Comparison of ENCODE assay signal across 17 mouse cellular contexts in the genomic region with DNA sequence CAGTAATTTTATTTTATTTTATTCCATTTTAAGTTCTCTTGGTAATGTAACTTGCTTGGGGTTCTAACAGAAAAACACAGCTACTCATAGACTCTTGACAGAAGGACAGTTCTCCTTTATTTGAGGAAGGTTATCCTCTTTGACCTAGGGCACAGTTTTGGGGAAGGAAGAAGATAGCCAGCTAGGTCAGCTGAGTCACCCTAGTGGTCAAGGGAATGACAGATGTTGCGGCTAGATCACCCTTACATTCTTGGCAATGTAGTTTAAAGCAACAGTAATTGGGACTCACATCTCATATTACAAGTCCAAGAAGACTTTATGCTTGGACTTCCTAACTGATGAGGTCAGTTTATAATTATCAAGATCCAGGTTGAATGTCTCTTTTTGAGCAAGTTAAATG.
DNase-seq lines count a peak whose midpoint lies in the region; ATAC-seq lines count a peak whose summit lies in the region.
"Had no signal": no experiment of that assay in that cellular context is flagged by ENCODE, and none has a peak within 500 bp of the region (broad histone marks: within the 10 kb centered on the region; RNA-seq: fewer than 3 reads in every experiment).

No protein-coding gene starts in this region.

- no peak overlapping the region for H3K27ac ChIP-seq in forebrain, embryonic 12.5 days
- H3K27ac ChIP-seq: neural tube, embryonic 13.5 days had no signal

- H3K36me3 ChIP-seq in forebrain, embryonic 12.5 days (replicated peaks), result no peaks in the 10 kb centered on the region
- H3K36me3 ChIP-seq: neural tube, embryonic 13.5 days had no signal

- H3K9ac ChIP-seq in forebrain, embryonic 12.5 days, result no peak overlapping the region
- H3K9ac ChIP-seq: neural tube, embryonic 13.5 days had no signal

- peak; percentile 1 for DNase-seq in heart, adult 8-10 months (ENCODE audit: low spot score)
- DNase-seq in heart, postnatal 36 days, result no peak
- peak; percentile 98 for DNase-seq in 416B (ENCODE audit: low read depth)
- peak; percentile 34 for DNase-seq in c-Kit-positive CD71-negative TER-119-negative erythroid progenitor cells, embryonic 14.5 days (ENCODE audit: low read depth)
- no peak for DNase-seq in thymus, postnatal 0 days (ENCODE audit: low spot score)
- DNase-seq: cerebellum, adult 8-10 months; gastrocnemius, postnatal 25 days; kidney, postnatal 10 days; right cerebral cortex, postnatal 4 days; thymus, postnatal 4 days had no signal

- H3K27me3 ChIP-seq in forebrain, embryonic 12.5 days, result no peaks in the 10 kb centered on the region
- H3K27me3 ChIP-seq: neural tube, embryonic 13.5 days had no signal

- intact Hi-C loops in heart, postnatal 36 days (cut with DNase I), result no loop called here

- 81% methylated on average over 1 of the region's 1 CpGs for WGBS in forebrain, embryonic 12.5 days

- H3K4me1 ChIP-seq in forebrain, embryonic 12.5 days, result no peaks in the 10 kb centered on the region
- H3K4me1 ChIP-seq: neural tube, embryonic 13.5 days had no signal

- ATAC-seq in megakaryocyte progenitor cell, adult 5-6 weeks (replicated peaks; ENCODE audit: poor library complexity), result peak; percentile 96
- ATAC-seq in forebrain, embryonic 12.5 days (ENCODE audit: low FRiP score), result no peak
- ATAC-seq: hindbrain, embryonic 16.5 days; intestine, postnatal 0 days; midbrain, embryonic 16.5 days had no signal

- no peak overlapping the region for H3K4me3 ChIP-seq in forebrain, embryonic 12.5 days (replicated peaks)
- H3K4me3 ChIP-seq: neural tube, embryonic 13.5 days had no signal

- H3K9me3 ChIP-seq in forebrain, embryonic 12.5 days, result no peaks in the 10 kb centered on the region
- H3K9me3 ChIP-seq: neural tube, embryonic 13.5 days had no signal

- no peak overlapping the region for H3K4me2 ChIP-seq in forebrain, embryonic 12.5 days
- H3K4me2 ChIP-seq: heart, embryonic 11.5 days; neural tube, embryonic 13.5 days had no signal

Comparison
In these comparisons a context has a peak if more than half of its experiments do, and no peak if none do; other contexts are left out.
1. DNase-seq: peak in heart, adult 8-10 months (single experiment), 416B (single experiment) and c-Kit-positive CD71-negative TER-119-negative erythroid progenitor cells, embryonic 14.5 days (single experiment); none in heart, postnatal 36 days (0 of 2) and thymus, postnatal 0 days (single experiment).